Mouse (Mus musculus): ENCODE results near the gene Kcne2.
A peak's percentile ranks its signal among the peaks of the same experiment; 100 is the strongest.

Gene Kcne2

DNA sequence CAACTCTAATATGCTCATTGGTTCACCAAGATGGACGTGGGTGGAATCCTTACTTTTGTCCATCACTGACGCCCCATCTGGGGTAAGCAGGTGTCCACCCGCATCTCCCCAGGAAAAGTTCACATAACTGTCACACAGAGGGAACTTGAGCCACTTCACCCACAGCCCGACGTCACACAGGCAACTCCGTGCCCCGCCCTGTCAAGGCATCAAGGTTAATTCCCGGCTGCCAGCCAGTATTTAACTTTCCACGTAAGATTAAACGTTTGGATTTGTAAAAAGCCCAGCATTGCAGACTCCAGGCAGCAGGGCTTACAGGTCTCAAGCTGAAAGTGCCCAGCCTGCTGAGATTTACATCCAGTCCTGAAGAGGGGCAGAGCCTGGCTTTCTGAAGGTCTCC lies at the start of gene Kcne2:
TSS of gene Kcne2 (plus strand) at position 289 of the 400 bp plus-strand sequence.
- DNase-seq (ENCODE audit: extremely low spot score): no peak

DNA sequence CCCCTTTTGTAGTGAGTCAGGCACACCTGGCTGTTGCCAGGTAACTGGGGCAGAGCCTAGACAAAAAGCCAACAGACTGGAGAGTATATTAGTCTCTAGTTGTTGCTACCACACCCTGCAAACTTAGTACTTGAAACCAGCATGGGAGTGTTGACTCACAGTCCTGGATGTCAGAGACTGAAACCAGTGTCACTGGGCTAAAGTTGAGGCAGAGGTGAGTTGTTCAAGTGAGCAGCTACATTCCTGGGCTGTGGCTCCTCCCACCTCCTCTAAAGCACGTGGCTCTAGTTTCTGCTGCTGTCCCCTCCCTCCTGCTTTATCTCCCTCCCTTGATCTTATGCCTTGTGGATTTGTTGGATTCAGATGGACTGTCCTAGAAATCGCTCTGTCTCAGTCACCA lies 46.3 kb upstream of the Kcne2 start:
- DNase-seq (ENCODE audit: extremely low spot score): no peak

DNA sequence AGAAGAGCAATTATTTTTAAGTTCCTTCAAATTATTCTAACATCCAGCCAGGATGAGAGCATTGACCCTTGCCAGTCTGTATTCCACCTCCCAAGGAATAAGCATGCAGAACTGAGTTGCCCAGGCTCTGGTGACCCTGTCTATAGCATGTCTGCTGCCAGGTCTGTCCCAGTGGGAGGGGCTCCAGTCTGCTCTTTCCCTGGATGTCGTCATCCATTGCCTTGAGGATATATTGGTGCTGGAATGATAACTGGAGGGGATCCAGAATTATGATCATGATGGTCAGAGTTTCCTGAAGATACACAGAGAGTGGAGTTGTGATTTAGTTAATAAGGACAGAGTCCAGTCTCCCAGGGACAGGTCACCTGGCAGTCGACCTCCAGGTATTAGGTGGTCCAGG lies 45.2 kb upstream of the Kcne2 start:
- DNase-seq (ENCODE audit: extremely low spot score): no peak

DNA sequence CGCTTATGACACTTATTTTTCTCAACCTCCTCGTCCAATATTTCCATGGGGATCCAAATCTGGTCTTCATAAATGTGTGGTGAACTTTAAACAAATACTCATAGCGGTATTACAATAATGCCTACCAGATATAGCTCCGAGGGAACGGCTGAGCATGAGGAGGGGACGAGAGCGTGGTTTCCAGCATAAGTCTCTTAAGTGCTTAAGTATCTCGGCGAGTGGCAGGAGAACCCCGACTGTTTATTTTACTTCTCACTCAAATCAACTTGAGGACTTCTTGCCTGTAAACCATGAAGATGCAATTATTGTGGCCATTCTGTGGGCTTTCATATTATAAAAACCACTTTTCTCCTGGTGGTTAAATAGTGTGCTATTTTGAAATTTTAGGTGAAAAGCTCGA lies 44.5 kb upstream of the Kcne2 start:
- DNase-seq (ENCODE audit: extremely low spot score): no peak

DNA sequence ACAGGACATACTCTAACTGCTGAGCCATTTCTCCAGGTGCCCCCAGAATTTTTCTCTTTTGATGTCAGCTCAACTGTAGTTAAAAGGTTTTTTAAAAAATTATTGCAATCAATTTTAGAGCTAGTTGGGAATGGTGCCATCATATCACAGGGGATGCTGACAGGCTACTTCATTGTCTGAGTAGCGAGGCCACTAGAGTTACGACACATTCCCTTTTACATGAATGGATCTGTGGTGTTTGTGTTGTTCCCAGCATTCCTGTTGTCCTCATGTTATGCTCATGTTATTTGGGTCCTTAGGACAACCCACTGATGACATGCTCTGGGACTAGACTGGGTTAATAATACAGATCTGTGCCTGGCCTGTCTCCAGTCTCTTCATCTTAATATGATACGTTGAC lies 42.5 kb upstream of the Kcne2 start:
- no peak for DNase-seq (ENCODE audit: extremely low spot score)

DNA sequence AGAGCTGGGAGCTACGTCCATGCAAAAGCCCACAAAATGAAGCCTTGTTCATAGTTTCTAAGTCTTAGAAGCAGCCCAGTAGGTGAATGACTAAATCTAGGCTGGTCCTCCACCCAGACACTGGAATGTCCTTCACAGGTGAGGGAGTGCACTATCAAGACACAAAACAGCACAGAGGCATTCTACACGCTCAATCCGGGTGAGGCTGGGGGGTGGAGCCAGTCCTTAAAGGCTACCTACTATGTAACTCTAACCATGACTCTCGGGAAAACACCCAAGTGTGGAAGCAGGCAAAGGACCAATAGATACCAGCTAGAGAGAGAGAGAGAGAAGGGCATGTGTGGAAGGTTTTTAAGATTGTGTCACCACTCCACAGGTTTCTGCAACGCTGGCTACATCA lies 41.7 kb upstream of the Kcne2 start:
- no peak for DNase-seq (ENCODE audit: extremely low spot score)

DNA sequence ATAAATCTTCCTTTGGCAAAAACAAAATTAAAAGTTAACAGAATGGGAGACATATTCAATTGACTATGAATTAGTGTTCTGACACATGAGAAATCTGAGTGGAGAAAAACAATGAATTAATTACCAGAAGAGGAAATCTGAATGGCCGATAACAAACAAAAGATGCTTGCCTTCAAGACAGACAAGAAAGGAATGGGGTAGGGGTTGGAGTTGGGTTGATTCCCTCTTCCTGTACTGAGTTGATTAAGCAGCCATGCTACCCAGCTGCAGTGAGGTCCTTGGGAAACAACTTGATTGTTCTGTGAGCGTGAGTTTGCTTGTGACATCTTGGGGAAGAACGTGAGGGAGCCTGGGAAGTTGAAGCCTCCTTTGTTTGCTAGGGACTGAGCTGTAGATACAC lies 37.9 kb upstream of the Kcne2 start:
- no peak for DNase-seq (ENCODE audit: extremely low spot score)

DNA sequence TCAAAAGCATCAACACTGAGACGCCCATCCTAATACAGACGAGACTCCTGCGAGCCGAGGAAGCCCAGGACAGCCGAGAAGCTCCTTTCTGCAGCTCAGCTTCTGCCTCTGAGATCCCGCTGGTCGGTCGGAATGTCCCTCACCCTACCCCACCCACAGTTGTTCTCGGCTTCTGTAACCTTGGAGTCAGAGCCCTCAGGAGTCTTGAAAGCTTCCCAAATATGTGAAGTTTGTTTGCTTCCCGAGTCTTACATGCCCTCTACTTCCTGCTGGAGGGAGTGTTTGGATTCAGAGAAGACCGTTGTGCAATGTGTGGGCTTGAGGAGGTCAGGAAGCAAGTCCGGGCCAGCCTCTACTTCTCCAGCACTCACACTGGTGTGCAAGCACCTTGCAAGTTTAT lies 24.3 kb upstream of the Kcne2 start:
- DNase-seq (ENCODE audit: extremely low spot score): no peak

DNA sequence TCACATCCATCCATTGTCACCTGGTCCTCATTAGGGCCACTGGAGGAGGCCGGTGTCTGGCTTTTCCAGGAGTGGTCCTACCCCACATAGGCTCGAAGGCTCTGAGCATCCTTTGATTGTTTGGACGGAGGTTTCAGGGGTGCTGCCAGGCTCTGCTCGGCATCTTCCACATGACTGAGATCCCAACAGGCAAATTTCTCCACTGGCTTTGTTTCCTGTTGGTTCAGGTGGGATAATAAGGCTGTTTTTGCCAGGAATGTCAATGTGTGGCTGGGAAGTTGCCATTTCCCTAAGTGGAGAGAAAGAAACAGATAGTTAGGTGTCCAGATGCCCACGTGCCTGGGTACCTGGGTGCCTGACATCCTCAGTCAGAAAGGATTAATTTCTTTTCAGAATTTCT lies 17.7 kb upstream of the Kcne2 start:
- DNase-seq (ENCODE audit: extremely low spot score): no peak

DNA sequence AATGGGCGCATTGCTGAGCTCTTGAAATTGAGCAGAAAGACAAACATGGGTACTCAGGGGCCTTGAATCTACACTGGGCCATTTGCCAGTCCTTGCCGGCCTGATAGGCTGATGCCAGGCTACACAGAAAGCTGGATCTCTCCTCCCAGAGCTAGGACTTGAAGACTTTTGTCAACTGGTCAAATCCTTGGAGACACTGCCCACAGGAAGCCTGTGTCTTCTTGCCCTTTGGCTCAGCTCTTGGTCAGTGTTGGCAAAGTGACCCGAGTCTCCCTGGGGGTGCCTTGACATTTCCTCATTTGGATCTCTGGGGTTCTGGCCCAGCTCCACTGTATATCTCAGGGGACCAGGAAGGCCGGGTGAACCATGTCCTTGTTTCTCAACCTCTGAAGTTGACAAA lies 16.7 kb upstream of the Kcne2 start:
- no peak for DNase-seq (ENCODE audit: extremely low spot score)

DNA sequence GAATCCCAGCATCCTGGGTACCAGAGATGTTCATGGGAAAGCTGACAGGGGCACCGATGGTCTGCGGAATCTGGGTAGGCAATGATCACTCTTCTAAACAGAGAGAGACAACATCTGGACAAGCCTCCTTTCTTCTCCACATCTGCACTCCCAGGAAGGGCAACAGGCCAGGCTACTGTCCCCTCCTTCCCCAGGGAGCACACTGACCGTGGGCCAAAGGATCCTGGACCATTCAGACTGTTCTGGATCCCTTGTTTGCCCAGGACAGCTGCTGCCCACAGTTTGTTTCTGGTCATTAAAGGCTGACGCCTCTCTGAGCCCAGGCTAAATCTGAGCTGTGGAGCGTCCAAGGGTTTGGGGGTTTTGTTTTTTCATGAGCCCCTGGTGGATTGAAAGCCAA lies 9.5 kb upstream of the Kcne2 start:
- DNase-seq (ENCODE audit: extremely low spot score): no peak

DNA sequence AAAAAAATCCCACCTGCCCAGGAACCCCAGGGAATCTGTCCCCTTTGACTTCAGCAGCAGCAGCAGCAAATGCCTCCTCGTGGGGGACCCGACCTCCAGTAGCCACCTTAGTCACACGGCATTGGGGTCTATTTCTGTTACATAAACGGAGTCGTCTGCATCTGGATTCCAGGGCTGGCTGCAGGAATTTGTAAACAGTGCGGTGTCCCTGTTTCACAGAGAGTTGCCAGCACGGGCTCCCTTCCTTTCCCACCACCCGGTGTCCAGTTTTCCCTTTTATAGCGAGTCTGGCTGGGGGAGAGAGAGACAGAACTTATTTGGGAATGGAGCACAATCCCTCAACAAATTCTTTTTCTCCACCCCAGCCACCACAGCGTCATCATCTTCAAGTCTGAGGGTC lies 7.1 kb upstream of the Kcne2 start:
- no peak for DNase-seq (ENCODE audit: extremely low spot score)

DNA sequence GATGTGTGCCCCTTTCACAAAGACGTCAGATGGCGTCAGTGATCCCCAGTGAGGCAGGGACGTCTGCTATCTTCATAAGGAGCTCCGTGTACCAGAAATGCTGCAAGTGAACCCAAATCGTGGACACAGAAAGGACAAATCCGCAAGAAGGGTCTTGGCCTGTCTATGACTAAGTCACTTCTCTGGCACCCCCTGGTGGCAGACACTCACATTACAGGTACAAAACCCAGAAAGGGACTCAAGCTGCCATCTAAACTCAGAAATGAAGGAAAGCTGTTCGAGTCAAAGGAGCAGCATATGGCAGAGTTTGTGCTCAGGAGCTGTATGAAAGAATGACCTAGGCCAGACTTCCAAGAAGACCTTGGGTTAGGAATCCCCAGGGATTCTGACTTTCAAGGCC lies 5.6 kb upstream of the Kcne2 start:
- peak; percentile 87 for DNase-seq (ENCODE audit: extremely low spot score)

DNA sequence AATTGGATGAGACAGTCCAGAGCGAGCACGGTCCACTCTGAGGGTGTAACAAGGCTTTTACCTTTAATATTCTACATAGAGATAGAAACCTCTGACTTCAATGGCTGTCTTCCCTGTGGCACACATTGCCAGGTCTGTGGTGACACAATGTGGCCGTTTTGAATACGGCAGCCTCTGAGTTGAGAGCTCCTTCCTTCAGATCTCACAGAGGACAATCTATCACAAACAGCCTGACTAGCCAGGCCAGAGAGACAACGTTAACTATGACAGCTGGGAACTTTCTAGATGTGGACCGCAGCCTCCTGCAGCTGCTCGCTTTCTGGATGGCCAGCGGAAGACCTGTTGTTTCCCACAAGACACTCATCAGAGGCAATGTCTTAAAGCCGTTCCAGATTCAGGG lies 3.4 kb upstream of the Kcne2 start:
- no peak for DNase-seq (ENCODE audit: extremely low spot score)

DNA sequence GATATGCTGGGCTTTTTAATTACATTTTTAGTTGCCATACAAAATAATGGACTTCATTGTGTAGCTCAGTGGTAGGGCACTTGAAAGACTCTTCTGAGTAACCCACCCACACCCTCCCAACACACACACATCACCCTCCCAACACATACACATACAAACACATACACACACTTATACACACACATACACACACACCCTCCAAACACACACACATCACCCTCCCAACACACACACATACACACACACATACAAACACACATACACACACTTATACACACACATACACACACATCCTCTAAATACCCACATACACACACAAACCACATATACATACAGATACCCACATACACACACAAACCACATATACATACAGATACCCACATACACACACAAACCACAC lies 2.1 kb upstream of the Kcne2 start:
- DNase-seq (ENCODE audit: extremely low spot score): no peak

DNA sequence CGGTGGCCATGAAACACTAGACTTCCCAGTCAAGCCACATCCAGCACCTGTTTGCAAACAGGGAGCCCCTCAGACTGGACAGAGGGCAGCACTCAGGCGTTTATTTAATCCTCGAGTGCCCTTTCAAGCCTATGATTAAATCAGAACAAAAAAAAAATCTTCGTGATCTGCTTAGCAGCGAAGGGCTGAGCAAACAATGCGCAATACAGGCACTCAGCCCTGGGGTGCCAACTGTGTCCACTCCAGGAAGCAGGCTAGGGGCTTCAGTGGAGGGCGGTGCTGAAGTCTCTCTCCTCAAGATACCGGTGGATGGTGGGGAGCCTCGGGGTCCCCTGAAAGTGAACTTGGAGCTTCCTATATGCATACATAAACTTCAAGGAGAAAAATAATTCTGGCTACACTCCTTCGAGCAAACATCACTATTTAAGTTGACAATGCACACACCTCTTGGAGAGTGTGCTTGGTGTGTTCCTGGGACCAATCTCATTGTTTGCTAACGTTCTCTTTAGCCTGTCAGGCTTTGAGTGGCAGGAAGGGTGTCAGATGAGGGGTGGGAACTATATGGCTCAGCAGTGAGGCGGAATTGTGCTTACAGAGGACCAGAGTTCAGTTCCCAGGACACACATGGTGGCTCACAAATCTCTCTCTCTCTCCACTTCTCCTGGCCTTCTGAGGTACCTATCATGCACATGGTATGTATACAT lies 2.2 kb downstream of the Kcne2 start:
- DNase-seq (ENCODE audit: extremely low spot score): no peak

DNA sequence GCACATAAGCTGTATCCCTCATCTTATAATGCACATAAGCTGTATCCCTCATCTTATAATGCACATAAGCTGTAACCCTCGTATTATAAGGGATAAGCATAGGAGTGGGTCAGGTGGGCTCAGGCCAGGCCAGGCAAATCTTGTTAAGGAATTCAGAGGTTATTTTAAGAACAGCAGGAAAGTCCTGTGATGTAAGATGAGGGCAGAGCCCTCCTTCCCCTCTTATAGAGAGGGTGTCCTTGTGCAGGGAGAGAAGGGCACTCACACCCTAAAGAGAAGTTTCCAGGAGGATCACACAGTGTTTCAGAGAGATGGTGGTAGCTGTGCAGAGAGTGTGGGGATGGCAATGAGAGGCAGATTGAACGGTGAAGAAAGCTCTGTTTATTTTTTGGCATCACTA lies 3.1 kb downstream of the Kcne2 start:
- no peak for DNase-seq (ENCODE audit: extremely low spot score)

DNA sequence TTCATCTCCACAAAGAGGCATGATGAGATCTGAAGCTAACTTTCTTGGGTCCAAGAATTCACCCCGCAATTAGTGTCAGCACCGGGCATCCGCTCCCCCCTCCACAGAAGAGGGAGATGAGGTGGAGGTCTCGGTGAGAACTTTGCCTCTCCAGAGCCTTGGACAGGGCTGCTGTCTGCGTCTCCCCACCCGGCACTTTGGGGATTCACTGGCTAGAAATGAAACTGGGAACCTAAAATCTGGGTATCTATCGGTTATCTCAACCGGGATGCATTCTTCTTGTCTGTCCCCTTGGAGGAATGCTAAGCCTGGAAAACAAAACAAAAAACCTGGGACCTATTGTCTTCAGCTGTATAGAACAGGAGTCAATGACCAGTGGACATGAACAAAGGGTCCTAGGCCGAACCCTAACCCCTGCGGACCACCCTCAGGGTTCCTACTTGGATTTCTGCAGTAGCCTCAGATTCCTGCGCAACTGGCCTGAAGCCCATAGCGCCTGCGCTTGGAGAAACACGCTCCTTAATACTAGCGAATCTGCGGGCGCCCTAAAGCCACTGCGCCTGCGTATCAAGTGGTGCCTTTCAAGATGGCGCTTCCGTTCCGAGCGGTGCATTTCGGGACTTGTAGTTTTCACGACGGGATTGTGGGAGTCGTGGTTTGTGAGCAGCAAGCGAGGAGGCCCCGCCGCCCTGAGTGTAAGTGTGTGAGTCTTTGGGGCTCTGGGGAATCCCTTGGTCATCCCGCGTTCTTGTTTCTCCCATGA lies 8.6 kb downstream of the Kcne2 start, which contains the start of gene Smim11:
TSS of gene Smim11 (plus strand) at position 638 of the 763 bp plus-strand sequence.
- DNase-seq (ENCODE audit: extremely low spot score): peak; percentile 95

DNA sequence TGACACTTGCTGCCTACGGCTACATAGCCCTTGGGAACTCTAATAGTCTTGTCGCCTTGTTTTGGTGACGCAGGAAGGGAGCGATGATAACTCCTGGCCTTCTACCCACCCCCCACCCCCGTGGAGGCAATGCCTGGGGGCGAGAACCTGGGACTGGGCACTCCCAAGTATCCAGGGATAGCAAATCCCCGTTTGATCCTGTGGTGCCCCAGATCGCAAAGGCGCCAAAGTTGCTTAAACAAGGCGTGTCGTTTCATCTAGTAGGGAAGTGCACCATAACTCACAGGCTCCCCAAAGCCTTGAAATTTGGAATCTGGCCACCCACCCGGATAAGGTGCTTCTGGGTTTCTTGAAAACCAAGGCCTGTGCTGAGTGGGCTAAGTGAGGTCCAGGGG lies 9.2 kb downstream of the Kcne2 start:
- no peak for DNase-seq (ENCODE audit: extremely low spot score)

DNA sequence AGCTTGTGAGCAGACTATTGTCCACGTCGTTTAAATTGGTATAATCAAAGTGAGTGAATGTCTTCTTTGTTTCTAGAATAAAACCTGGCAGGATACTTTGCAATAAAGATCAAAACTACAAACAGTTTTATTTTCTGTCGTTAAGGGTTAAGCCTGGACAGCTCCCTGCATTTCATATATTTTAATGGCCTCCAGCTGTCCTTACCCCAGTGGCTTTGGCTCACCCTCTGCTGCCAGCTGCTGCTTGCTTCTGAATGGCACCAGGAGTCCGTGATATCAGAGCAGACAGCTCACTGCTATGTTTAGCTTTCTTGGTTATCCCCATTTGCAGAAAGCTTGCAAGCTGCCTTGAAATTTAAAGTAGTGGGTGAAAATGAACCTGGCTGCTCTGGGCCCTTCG lies 9.8 kb downstream of the Kcne2 start:
- DNase-seq (ENCODE audit: extremely low spot score): no peak

DNA sequence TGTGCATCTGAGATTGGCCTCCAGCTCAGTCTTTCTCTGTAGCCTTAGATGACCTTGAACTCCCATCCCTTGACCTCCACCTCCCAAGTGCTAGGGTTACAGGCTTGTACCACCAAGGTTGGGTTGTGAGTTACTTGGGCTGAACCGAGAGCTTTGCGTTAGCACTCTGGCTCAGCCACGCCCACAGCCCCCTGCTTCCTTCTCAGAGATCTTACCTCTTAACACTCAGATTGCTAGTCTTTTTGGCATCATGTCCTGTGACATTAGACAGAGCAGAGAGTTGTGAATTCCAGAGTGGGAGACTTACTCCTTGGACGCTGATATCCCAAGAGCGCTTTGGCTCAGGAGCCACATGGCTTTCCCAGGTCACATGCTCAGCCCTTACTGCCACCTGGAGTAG lies 10.3 kb downstream of the Kcne2 start:
- DNase-seq (ENCODE audit: extremely low spot score): no peak

DNA sequence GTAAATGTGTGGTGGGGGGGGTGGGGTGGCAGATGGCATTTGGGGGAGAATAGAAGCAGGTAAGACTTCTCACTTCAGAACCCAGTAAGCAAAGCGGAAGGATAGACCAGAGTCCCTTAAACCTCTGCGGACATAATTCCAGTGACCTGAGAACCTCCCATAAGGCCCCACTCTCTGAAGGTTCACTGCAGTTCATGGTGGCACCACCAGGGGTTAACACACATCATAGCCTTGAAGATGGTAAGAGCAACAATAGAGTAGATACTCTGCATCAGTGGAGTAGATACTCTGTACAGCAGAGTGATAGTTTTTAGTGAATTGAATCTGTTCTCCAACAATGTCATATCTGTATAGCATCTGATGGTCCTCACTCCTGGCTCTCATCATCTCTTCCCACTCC lies 13.3 kb downstream of the Kcne2 start:
- no peak for DNase-seq (ENCODE audit: extremely low spot score)

DNA sequence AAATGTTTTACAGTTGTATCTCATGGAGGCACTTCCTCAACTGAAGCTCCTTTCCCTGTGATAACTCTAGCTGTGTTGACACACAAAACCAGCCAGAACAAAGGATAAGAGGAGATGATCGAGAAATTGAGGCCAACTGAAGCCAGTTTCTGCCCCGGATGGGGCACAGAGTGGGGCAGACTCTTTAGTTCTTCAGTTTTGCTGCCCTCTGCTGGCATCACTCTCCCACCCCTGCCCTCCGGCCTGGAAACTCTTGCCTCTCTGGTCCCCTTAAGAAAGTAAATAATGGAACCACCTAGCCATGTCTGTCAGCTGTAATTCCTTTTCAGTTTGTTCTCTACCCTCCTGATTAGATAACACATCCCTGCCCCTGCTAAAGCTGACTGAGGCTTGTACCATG lies 15.8 kb downstream of the Kcne2 start:
- no peak for DNase-seq (ENCODE audit: extremely low spot score)

DNA sequence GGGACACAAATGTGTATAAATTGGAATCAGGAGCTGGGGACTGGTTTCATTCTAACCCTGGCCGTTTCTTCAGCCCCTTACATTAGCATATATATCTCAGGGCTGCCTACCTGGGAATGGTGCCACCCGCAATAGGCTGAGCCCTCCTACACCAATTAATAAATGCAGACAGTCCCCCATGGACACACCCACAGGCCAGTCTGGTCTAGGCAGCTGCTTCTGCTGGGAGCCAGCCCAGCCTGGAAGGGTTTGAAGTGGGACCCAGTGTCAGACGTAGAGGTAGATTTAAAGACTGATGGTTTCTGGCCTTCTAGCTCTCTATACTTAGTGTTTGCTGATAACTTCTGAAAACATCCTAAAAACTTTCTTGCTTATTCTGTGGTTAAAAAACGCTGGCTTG lies 16.9 kb downstream of the Kcne2 start:
- DNase-seq (ENCODE audit: extremely low spot score): no peak

All from embryo, embryonic 9.5 days (tissue).